Mouse (Mus musculus): ENCODE results near the gene Klhl23.
"Not testable (repeated sequence)": the region's sequence is repeated elsewhere in the genome, so short reads cannot be mapped to it uniquely, and the experiment has no call there.

Klhl23 gene

GRCm38 (mm10) chr2:69821711-69822110 lies at the start of gene Klhl23:
Klhl23 (plus strand) TSS chr2:69821944.
- no peak for DNase-seq

- no peak for DNase-seq
These were observed 48.4 kb upstream of the Klhl23 start for GRCm38 (mm10) chr2:69773331-69773730.

- no peak for DNase-seq
These were observed 43.5 kb upstream of the Klhl23 start for GRCm38 (mm10) chr2:69777985-69778835.

GRCm38 (mm10) chr2:69778836-69779177 lies 42.9 kb upstream of the Klhl23 start:
- DNase-seq: peak; percentile 15 to 50

- no peak for DNase-seq
These were observed 32.8 kb upstream of the Klhl23 start for GRCm38 (mm10) chr2:69788974-69789373.

GRCm38 (mm10) chr2:69789429-69790069 lies 32.2 kb upstream of the Klhl23 start, which contains the start of the genes Ccdc173 and Phospho2:
Ccdc173 (minus strand) TSS chr2:69789575.
Phospho2 (plus strand) TSS chr2:69789623.
- peak; percentile 98 to 99 for DNase-seq

GRCm38 (mm10) chr2:69790285-69790684 lies 31.5 kb upstream of the Klhl23 start:
- peak; percentile 81 to 94 for DNase-seq

GRCm38 (mm10) chr2:69790722-69791121 lies 31.0 kb upstream of the Klhl23 start:
- no peak for DNase-seq

GRCm38 (mm10) chr2:69802911-69803312 lies 18.8 kb upstream of the Klhl23 start:
- peak; percentile 56 to 76 for DNase-seq

- no peak for DNase-seq
These were observed 18.0 kb upstream of the Klhl23 start for GRCm38 (mm10) chr2:69803756-69804155.

- DNase-seq: not testable (repeated sequence)
These were observed 17.1 kb upstream of the Klhl23 start for GRCm38 (mm10) chr2:69804663-69805062.

GRCm38 (mm10) chr2:69810169-69810568 lies 11.6 kb upstream of the Klhl23 start:
- no peak for DNase-seq

GRCm38 (mm10) chr2:69811349-69811748 lies 10.4 kb upstream of the Klhl23 start:
- DNase-seq: not testable (repeated sequence)

- no peak for DNase-seq
These were observed 5.2 kb upstream of the Klhl23 start for GRCm38 (mm10) chr2:69816575-69816974.

- no peak for DNase-seq
These were observed 3.2 kb upstream of the Klhl23 start for GRCm38 (mm10) chr2:69818350-69819085.

GRCm38 (mm10) chr2:69820201-69820600 lies 1.5 kb upstream of the Klhl23 start:
- DNase-seq: no peak

- peak; percentile 4 to 15 for DNase-seq
These were observed 801 bp downstream of the Klhl23 start for GRCm38 (mm10) chr2:69822361-69823128.

GRCm38 (mm10) chr2:69823129-69823677 lies 1.5 kb downstream of the Klhl23 start:
- peak in 1 of 2 experiments; percentile 4 for DNase-seq

- DNase-seq: no peak
These were observed 4.2 kb downstream of the Klhl23 start for GRCm38 (mm10) chr2:69825898-69826297.

- DNase-seq: no peak
These were observed 4.6 kb downstream of the Klhl23 start for GRCm38 (mm10) chr2:69826380-69826779.

GRCm38 (mm10) chr2:69828031-69828430 lies 6.3 kb downstream of the Klhl23 start:
- DNase-seq: no peak

GRCm38 (mm10) chr2:69829680-69830079 lies 7.9 kb downstream of the Klhl23 start:
- DNase-seq: no peak
